Mouse (Mus musculus): ENCODE results near the gene Aadacl3.

GRCm38 (mm10) chr4:144441095-144441494 is 22.5 kb downstream of the Aadacl3 start:
- no peak for TF ChIP-seq POLR2A (IDR thresholded peaks at IDR 0.05; ENCODE audit: borderline replicate concordance, insufficient read depth, low read length)
- no peak for TF ChIP-seq CTCF (IDR thresholded peaks at IDR 0.05; ENCODE audit: borderline replicate concordance, insufficient read depth, low read depth, low read length)
